Mouse (Mus musculus) forebrain, embryonic 12.5 days (tissue): Measurements from ENCODE around the gene Olfr1445. TPM values are rescaled to one million over a fixed set of nuclear protein-coding genes. Genes with fewer than 3 reads are reported as not detected.

Experiments used
- ATAC-seq: fragments of 200-750 bp; cut with Nextera tagmentation; 2 replicates; pipeline ENCODE4 v1.8.0; 2017; ENCODE audit warnings: moderate TSS enrichment; ENCODE audit not compliant: low FRiP score
- H3K27ac ChIP-seq: fragments of 300-500 bp; sonication (generic); 2 replicates; pipeline ENCODE4 v1.5.1; 2016; ENCODE audit warnings: mild to moderate bottlenecking
- H3K27me3 ChIP-seq: fragments of 300-500 bp; sonication (generic); 2 replicates; pipeline ENCODE4 v1.6.1; 2016; ENCODE audit warnings: mild to moderate bottlenecking
- H3K36me3 ChIP-seq: fragments of 300-500 bp; sonication (generic); replicated peaks from 2 replicates; pipeline ENCODE4 v1.6.1; 2016; ENCODE audit warnings: mild to moderate bottlenecking
- H3K4me1 ChIP-seq: fragments of 300-500 bp; sonication (generic); 2 replicates; pipeline ENCODE4 v1.6.1; 2016
- H3K4me2 ChIP-seq: fragments of 300-500 bp; sonication (generic); 2 replicates; pipeline ENCODE4 v1.6.1; 2016; ENCODE audit warnings: mild to moderate bottlenecking, moderate library complexity
- H3K4me3 ChIP-seq: fragments of 300-500 bp; sonication (generic); replicated peaks from 2 replicates; pipeline ENCODE4 v1.5.1; 2016; ENCODE audit warnings: mild to moderate bottlenecking
- H3K9ac ChIP-seq: fragments of 300-500 bp; sonication (generic); 2 replicates; pipeline ENCODE4 v1.6.1; 2016; ENCODE audit warnings: mild to moderate bottlenecking
- H3K9me3 ChIP-seq: fragments of 300-500 bp; sonication (generic); 2 replicates; pipeline ENCODE4 v1.6.1; 2016
- WGBS: fragments of 180-500 bp; shearing (Covaris S2); methylation state at CpG from one replicate; pipeline ENCODE4 v1.1.7; 2016; 5-methylcytosine and 5-hydroxymethylcytosine counted together
- polyA plus RNA-seq: library from polyadenylated mRNA; unstranded; fragments of >200 nt; fragmentation: Nextera tagmentation; extraction: Ambion mirVana; gene quantifications from 2 replicates; pipeline ENCODE4 v1.2.1, GENCODE M21; 2016

The Olfr1445 gene
- polyA plus RNA-seq: not detected in 2 replicates

GRCm38 (mm10) chr19:12883555-12883954 is at the start of gene Olfr1445:
Gene Olfr1445, plus strand, starts transcription at chr19:12883855.
- 90% methylated on average over 2 of the region's 2 CpGs for WGBS
- Histone ChIP-seq H3K27me3 (no peaks in the 10 kb centered on the region), H3K4me1 (no peaks in the 10 kb centered on the region), H3K36me3 (no peaks in the 10 kb centered on the region), H3K4me3 (no peak within 1 kb of the TSS), H3K27ac (no peak within 1 kb of the TSS), H3K9ac (no peak within 1 kb of the TSS), H3K4me2 (no peak within 1 kb of the TSS), H3K9me3 (no peaks in the 10 kb centered on the region)
- ATAC-seq: no peak

GRCm38 (mm10) chr19:12838507-12838906 is 45.1 kb upstream of the Olfr1445 start:
- Histone ChIP-seq H3K4me3 (no peak overlapping the region), H3K4me2 (no peak overlapping the region)
- WGBS: 88% methylated on average over 1 of the region's 1 CpGs

GRCm38 (mm10) chr19:12846382-12846781 is 37.3 kb upstream of the Olfr1445 start, which contains the start of gene Gm5244:
Gene Gm5244, plus strand, starts transcription at chr19:12846682.
- Histone ChIP-seq H3K9ac (no peak within 1 kb of the TSS), H3K27ac (no peak within 1 kb of the TSS), H3K36me3 (no peaks in the 10 kb centered on the region), H3K27me3 (no peaks in the 10 kb centered on the region), H3K4me3 (no peak within 1 kb of the TSS), H3K4me1 (no peaks in the 10 kb centered on the region), H3K9me3 (0 out of 2 replicates have a peak, but pooled peaks cover 3% of the 10 kb centered on the region), H3K4me2 (no peak within 1 kb of the TSS)
- ATAC-seq: no peak

More at GRCm38 (mm10) chr19:12838507-12838906, 45.1 kb upstream of the Olfr1445 start:
- no peak overlapping the region for H3K27ac ChIP-seq
- no peak for ATAC-seq
- H3K9me3 ChIP-seq: no peaks in the 10 kb centered on the region
- H3K4me1 ChIP-seq: no peaks in the 10 kb centered on the region
- no peaks in the 10 kb centered on the region for H3K36me3 ChIP-seq
- no peak overlapping the region for H3K9ac ChIP-seq
- H3K27me3 ChIP-seq: no peaks in the 10 kb centered on the region

- no peak for ATAC-seq
- no peaks in the 10 kb centered on the region for H3K36me3 ChIP-seq
- no peak within 1 kb of the TSS for H3K4me2 ChIP-seq
- H3K9me3 ChIP-seq: no peaks in the 10 kb centered on the region; the same call in 1 of the 2 replicates
- no peak within 1 kb of the TSS for H3K27ac ChIP-seq
- H3K4me1 ChIP-seq: no peaks in the 10 kb centered on the region
- no peaks in the 10 kb centered on the region for H3K27me3 ChIP-seq
- H3K4me3 ChIP-seq: no peak within 1 kb of the TSS
- WGBS: 49% methylated on average over 1 of the region's 1 CpGs
- H3K9ac ChIP-seq: no peak within 1 kb of the TSS
Measured at GRCm38 (mm10) chr19:12856983-12857382, 26.7 kb upstream of the Olfr1445 start, which contains the start of gene Olfr1444. Gene Olfr1444, plus strand, starts transcription at chr19:12857283.

- Histone ChIP-seq H3K27me3 (no peaks in the 10 kb centered on the region), H3K27ac (no peak within 1 kb of the TSS), H3K4me1 (no peaks in the 10 kb centered on the region), H3K36me3 (no peaks in the 10 kb centered on the region), H3K9ac (no peak within 1 kb of the TSS), H3K4me2 (no peak within 1 kb of the TSS), H3K4me3 (no peak within 1 kb of the TSS), H3K9me3 (no peaks in the 10 kb centered on the region)
- no peak for ATAC-seq
- WGBS: 83% methylated on average over 1 of the region's 1 CpGs
Measured at GRCm38 (mm10) chr19:12893424-12893823, 9.8 kb downstream of the Olfr1445 start, which contains the start of gene Olfr1446. Gene Olfr1446, minus strand, starts transcription at chr19:12893524.

- H3K4me1 ChIP-seq: no peaks in the 10 kb centered on the region
- no peak within 1 kb of the TSS for H3K9ac ChIP-seq
Measured at GRCm38 (mm10) chr19:12903643-12904042, 20.0 kb downstream of the Olfr1445 start, which contains the start of gene Olfr1447. Gene Olfr1447, minus strand, starts transcription at chr19:12903743.

GRCm38 (mm10) chr19:12924319-12924718 is 40.7 kb downstream of the Olfr1445 start, which contains the start of gene Olfr1448:
Gene Olfr1448, minus strand, starts transcription at chr19:12924419.
- no peak within 1 kb of the TSS for H3K9ac ChIP-seq
- H3K9me3 ChIP-seq: peaks cover 5% of the 10 kb centered on the region; the same call in 1 of the 2 replicates
- no peak within 1 kb of the TSS for H3K27ac ChIP-seq
- H3K36me3 ChIP-seq: no peaks in the 10 kb centered on the region
- no peak within 1 kb of the TSS for H3K4me2 ChIP-seq
- H3K27me3 ChIP-seq: no peaks in the 10 kb centered on the region
- WGBS: 69% methylated on average over 1 of the region's 1 CpGs
- no peaks in the 10 kb centered on the region for H3K4me1 ChIP-seq
- no peak within 1 kb of the TSS for H3K4me3 ChIP-seq
- ATAC-seq: no peak

More at GRCm38 (mm10) chr19:12903643-12904042, 20.0 kb downstream of the Olfr1445 start, which contains the start of gene Olfr1447:
- Histone ChIP-seq H3K36me3 (no peaks in the 10 kb centered on the region), H3K9me3 (0 out of 2 replicates have a peak, but pooled peaks cover 4% of the 10 kb centered on the region), H3K27ac (no peak within 1 kb of the TSS), H3K4me2 (no peak within 1 kb of the TSS), H3K4me3 (no peak within 1 kb of the TSS), H3K27me3 (no peaks in the 10 kb centered on the region)
- WGBS: 90% methylated on average over 1 of the region's 1 CpGs
- ATAC-seq: no peak

- Histone ChIP-seq H3K36me3 (no peaks in the 10 kb centered on the region), H3K4me3 (no peak within 1 kb of the TSS), H3K4me2 (no peak within 1 kb of the TSS), H3K27ac (no peak within 1 kb of the TSS), H3K9me3 (peaks cover 15% of the 10 kb centered on the region), H3K9ac (no peak within 1 kb of the TSS), H3K27me3 (no peaks in the 10 kb centered on the region), H3K4me1 (no peaks in the 10 kb centered on the region)
- ATAC-seq: no peak
Measured at GRCm38 (mm10) chr19:12930540-12930939, 46.9 kb downstream of the Olfr1445 start, which contains the start of gene Olfr1449. Gene Olfr1449, plus strand, starts transcription at chr19:12930840.

Other genes with a start within 250 kb of the Olfr1445 start
- not detected in 2 replicates for gene Olfr1442, start 213.4 kb upstream of the Olfr1445 start, polyA plus RNA-seq
- not detected in 2 replicates for gene Olfr1443, start 205.7 kb upstream of the Olfr1445 start, polyA plus RNA-seq
- not detected in 2 replicates for gene Keg1, start 188.1 kb upstream of the Olfr1445 start, polyA plus RNA-seq
- 1.8 and 2.2 TPM in 2 replicates for gene Cntf, start 118.2 kb upstream of the Olfr1445 start, polyA plus RNA-seq
- gene Zfp91, start 87.7 kb upstream of the Olfr1445 start, polyA plus RNA-seq: 22.1 and 23.0 TPM in 2 replicates
- gene Lpxn, start 87.7 kb upstream of the Olfr1445 start, polyA plus RNA-seq: 0.87 and 1.1 TPM in 2 replicates
- not detected in 2 replicates for gene Gm5244, start 37.2 kb upstream of the Olfr1445 start, polyA plus RNA-seq
- gene Olfr1444, start 26.6 kb upstream of the Olfr1445 start, polyA plus RNA-seq: not detected in 2 replicates
- gene Olfr1446, start 9.7 kb downstream of the Olfr1445 start, polyA plus RNA-seq: not detected in 2 replicates
- gene Olfr1447, start 19.9 kb downstream of the Olfr1445 start, polyA plus RNA-seq: not detected in 2 replicates
- gene Olfr1448, start 40.6 kb downstream of the Olfr1445 start, polyA plus RNA-seq: not detected in 2 replicates
- gene Olfr1449, start 47.0 kb downstream of the Olfr1445 start, polyA plus RNA-seq: not detected in 2 replicates
- not detected in 2 replicates for gene Olfr1450, start 66.4 kb downstream of the Olfr1445 start, polyA plus RNA-seq
- not detected in 2 replicates for gene Olfr1451, start 111.2 kb downstream of the Olfr1445 start, polyA plus RNA-seq
- gene Olfr1453, start 144.5 kb downstream of the Olfr1445 start, polyA plus RNA-seq: not detected in 2 replicates
- not detected in 2 replicates for gene Olfr1454, start 176.8 kb downstream of the Olfr1445 start, polyA plus RNA-seq
- not detected in 2 replicates for gene Olfr1457, start 214.0 kb downstream of the Olfr1445 start, polyA plus RNA-seq
- gene Olfr1458, start 222.9 kb downstream of the Olfr1445 start, polyA plus RNA-seq: not detected in 2 replicates